Mouse (Mus musculus): ENCODE measurements around the gene Lrsam1.

Gene Lrsam1

GRCm38 (mm10) chr2:32926330-32927075, 34.9 kb downstream of the Lrsam1 start:
- no peak for DNase-seq (ENCODE audit: low read depth, low spot score)

- no peak for DNase-seq (ENCODE audit: low read depth, low spot score)
Observed at GRCm38 (mm10) chr2:32924306-32924844, 37.0 kb downstream of the Lrsam1 start.

- no peak for DNase-seq (ENCODE audit: low read depth, low spot score)
Observed at GRCm38 (mm10) chr2:32923551-32924250, 37.7 kb downstream of the Lrsam1 start.

- DNase-seq (ENCODE audit: low read depth, low spot score): no peak
Observed at GRCm38 (mm10) chr2:32922564-32922963, 38.9 kb downstream of the Lrsam1 start.

- no peak for DNase-seq (ENCODE audit: low read depth, low spot score)
Observed at GRCm38 (mm10) chr2:32921801-32922380, 39.5 kb downstream of the Lrsam1 start.

- DNase-seq (ENCODE audit: low read depth, low spot score): no peak
Observed at GRCm38 (mm10) chr2:32921235-32921634, 40.2 kb downstream of the Lrsam1 start.

GRCm38 (mm10) chr2:32918391-32918790, 43.0 kb downstream of the Lrsam1 start:
- no peak for DNase-seq (ENCODE audit: low read depth, low spot score)

- DNase-seq (ENCODE audit: low read depth, low spot score): no peak
Observed at GRCm38 (mm10) chr2:32917526-32917925, 43.9 kb downstream of the Lrsam1 start.

GRCm38 (mm10) chr2:32914896-32915295, 46.5 kb downstream of the Lrsam1 start:
- no peak for DNase-seq (ENCODE audit: low read depth, low spot score)

- no peak for DNase-seq (ENCODE audit: low read depth, low spot score)
Observed at GRCm38 (mm10) chr2:32914362-32914761, 47.1 kb downstream of the Lrsam1 start.

GRCm38 (mm10) chr2:32912210-32912804, 49.1 kb downstream of the Lrsam1 start:
- DNase-seq (ENCODE audit: low read depth, low spot score): peak; percentile 83

- DNase-seq (ENCODE audit: low read depth, low spot score): no peak
Observed at GRCm38 (mm10) chr2:32911639-32912182, 49.7 kb downstream of the Lrsam1 start.

GRCm38 (mm10) chr2:32908796-32909195, 52.6 kb downstream of the Lrsam1 start:
- DNase-seq (ENCODE audit: low read depth, low spot score): no peak

GRCm38 (mm10) chr2:32908272-32908671, 53.1 kb downstream of the Lrsam1 start:
- no peak for DNase-seq (ENCODE audit: low read depth, low spot score)

GRCm38 (mm10) chr2:32907442-32907841, 54.0 kb downstream of the Lrsam1 start:
- DNase-seq (ENCODE audit: low read depth, low spot score): no peak

- no peak for DNase-seq (ENCODE audit: low read depth, low spot score)
Observed at GRCm38 (mm10) chr2:32905297-32905696, 56.1 kb downstream of the Lrsam1 start.

GRCm38 (mm10) chr2:32904637-32905036, 56.8 kb downstream of the Lrsam1 start:
- no peak for DNase-seq (ENCODE audit: low read depth, low spot score)

GRCm38 (mm10) chr2:32903470-32903869, 57.9 kb downstream of the Lrsam1 start:
- no peak for DNase-seq (ENCODE audit: low read depth, low spot score)

GRCm38 (mm10) chr2:32902126-32902525, 59.3 kb downstream of the Lrsam1 start:
- no peak for DNase-seq (ENCODE audit: low read depth, low spot score)

- no peak for DNase-seq (ENCODE audit: low read depth, low spot score)
Observed at GRCm38 (mm10) chr2:32898983-32899382, 62.4 kb downstream of the Lrsam1 start.

GRCm38 (mm10) chr2:32896507-32897147, 64.8 kb downstream of the Lrsam1 start:
- no peak for DNase-seq (ENCODE audit: low read depth, low spot score)
